Mouse (Mus musculus): ENCODE measurements at regions not wholly inside any gene's neighbourhood (a gene's known extent, or its start where the extent isn't known, plus 50 kb on each side); places are given as distances from the start of the nearest gene placed in this dataset.
A peak's percentile ranks its signal among the peaks of the same experiment; 100 is the strongest.

DNA sequence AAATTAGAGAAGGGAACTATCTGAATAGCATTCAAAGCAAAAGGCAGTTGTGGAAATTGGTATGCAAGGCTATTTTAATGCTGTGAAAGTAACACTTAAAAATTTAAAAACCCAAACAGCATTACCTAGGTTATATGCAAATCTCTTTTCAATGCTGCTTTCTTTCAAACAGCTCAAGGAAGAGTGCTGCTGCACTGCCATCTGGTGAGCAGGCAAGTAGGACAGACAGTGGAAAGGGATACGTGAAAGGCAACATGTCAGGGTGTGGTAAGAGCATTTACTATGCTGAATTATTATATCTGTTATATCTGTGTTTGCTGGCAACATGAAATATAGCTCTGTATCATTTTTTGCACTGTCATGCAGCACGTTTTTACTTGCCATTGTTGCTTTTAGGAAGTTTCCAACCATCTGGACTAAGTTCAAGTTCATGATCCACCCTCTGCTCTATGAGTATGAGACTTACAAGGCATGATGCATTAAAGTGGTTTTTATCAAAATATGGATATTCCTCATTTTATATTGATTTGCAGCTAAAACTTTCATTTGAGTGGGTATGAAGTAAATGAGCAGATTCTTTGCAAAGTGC is 1223.0 kb downstream of the Dnajb9 start:
- peak; percentile 25 to 64 for DNase-seq (ENCODE audit: low spot score in 2 of 2)

DNA sequence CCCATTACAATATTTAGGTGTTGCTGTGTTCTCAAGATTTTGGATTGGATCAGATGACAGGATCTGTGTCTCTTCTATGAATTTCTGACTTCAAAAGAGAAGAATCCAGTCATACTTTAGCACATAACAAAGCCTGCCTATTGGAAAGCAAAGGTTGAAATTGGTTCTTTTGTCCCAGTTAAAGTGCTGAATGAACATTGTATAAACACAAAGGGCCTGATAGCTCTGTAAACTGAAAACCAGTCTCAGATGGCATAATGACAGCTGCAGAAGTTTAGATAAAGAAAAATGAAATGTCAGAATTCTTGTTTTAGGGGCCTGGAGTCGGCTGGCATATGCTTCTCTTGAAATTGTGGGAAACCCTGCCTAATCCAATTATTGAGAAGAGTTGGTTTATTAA is 1223.6 kb downstream of the Dnajb9 start:
- DNase-seq (ENCODE audit: low spot score in 2 of 2), result no peak

DNA sequence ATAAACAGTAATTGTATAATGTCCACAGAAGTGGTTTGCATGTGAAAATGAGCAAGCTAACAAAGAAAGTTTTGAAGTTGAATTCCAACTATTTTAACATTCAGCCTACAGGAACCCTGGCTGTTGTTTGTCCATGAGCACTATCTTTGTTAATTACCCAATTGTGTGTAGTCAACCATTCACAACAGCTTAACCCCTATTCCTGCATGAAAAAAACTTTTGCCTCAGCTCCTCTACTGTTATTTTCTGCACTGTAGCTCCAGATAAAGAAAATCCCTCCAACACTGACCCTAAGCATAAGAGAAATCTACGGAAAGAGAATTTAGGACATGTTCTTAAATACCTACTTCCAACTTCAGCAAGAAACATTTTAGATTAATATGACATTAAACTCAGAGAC is 1224.0 kb downstream of the Dnajb9 start:
- DNase-seq (ENCODE audit: low spot score in 2 of 2), result no peak

DNA sequence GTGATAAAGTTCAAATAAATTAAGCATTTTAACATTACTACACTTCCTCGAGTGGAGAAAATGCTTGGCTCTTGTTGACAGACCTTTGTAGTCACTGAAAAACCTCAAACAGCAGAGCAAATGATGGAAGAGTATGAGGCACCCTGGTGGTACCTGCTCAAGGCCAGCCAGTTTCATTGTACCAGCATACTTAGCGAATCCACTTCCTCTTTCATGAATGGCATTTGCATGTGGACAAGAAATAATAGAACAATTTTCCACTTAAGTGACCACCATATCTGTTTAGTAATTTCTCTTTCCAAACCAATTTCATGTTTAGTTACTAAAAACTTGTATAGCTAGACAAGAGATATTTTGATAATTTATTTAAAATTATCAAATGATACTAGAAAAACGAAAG is 1231.3 kb downstream of the Dnajb9 start:
- no peak for DNase-seq (ENCODE audit: low spot score in 2 of 2)

DNA sequence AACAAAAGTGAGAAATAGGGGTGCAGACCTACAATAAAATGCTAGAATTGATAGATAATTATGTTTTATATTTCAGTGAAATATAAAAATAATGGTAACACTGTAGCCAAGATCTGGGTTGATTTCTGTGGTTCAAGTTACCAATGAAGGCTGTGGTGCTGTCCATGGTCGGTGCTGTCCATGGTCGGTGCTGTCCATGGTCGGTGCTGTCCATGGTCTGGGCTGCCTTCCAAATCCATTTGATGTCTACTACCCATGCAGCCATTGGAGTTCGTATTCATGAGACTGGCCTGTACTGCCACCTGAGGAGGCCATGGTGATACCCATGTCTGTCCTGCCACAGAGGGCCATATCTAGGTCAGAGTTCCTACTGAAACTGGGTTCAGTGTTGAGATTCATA is 1237.4 kb downstream of the Dnajb9 start:
- DNase-seq (ENCODE audit: low spot score in 2 of 2), result no peak

DNA sequence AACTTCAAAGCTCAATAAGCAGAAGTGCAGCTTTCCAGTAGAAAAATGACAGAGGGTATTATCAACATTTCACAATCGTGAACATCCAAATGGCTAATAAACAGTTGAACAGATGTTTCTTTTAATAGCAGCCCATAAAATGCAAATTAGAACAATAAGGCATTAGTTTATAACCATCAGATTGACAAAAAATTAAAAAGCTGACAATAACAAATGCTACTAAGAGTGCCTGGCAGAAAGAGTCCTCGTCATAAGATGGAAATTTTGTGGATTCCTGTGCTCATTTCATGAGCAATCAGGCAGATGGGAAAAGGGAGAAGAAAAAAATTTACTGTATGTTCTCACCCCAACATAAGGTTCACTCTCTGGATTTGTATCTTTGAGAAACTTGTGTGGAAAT is 1248.6 kb downstream of the Dnajb9 start:
- DNase-seq (ENCODE audit: low spot score in 2 of 2), result no peak

DNA sequence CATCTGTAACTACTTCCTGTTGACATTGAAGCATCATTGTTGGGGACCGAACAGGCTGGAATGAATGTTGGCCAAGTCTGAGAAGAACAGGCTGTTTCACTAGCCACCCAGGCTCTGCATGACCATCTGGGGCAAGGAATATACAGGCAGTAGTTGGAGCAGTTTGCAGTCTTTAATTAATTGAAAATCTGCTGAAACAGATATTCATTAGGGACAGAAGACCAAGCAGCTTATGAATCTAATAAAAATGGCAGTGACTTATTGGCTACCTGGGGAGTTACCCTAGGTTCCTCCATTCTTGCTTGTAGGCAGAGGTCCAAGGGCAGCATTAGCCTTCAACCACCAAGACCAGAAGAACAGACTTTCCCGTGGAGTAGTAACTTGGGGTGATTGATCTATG is 1262.2 kb downstream of the Dnajb9 start:
- DNase-seq (ENCODE audit: low spot score in 2 of 2), result no peak

DNA sequence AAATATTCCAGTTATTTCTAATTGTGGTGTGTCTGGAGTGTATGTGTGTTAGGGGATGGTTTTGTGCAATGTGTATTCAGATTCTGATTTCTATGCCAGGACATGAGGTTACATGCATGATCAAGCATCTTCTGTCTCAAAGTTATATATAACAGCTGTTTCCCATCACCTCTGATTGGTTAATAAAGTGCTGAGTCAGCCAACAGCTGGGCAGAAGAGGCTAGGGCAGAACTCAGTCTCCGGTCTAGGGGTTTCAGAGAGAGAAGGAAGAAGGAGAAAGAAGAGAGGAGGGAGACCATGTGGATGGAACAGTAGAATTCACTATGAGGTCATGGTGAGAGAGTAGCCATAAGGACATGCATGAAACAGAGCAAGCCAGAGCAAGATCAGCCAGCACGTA is 1295.8 kb downstream of the Dnajb9 start:
- no peak for DNase-seq (ENCODE audit: low spot score in 2 of 2)

Data from frontal cortex, postnatal 36 days (tissue).